Mouse (Mus musculus): ENCODE measurements at regions not wholly inside any gene's neighbourhood (a gene's known extent, or its start where the extent isn't known, plus 50 kb on each side); places are given as distances from the start of the nearest gene placed in this dataset.

DNA sequence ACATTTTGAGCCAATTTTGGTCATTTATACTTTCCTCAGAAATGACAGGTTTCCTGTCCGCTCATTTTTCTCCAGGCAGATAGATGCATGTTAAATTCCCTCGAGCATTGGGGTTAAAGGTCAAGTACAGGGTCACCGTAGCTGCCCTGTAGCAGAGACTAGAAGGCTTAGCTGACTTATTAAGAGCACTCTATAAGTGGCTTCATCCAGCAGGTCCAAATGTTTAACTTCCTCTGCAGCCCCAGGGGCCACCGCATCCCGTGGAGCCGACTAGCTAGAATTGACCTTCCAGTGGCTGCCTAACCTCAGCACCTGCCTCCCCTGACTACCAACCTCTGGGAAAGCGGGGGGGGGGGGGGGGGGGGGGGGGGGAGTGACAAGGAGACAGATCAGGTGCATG lies 114.7 kb downstream of the Rpl14 start:
- TF ChIP-seq CTCF (IDR thresholded peaks at IDR 0.05; ENCODE audit: low read depth, low read length) (no peak), POLR2A (IDR thresholded peaks at IDR 0.05; ENCODE audit: insufficient read depth, low read length) (no peak), EP300 (IDR thresholded peaks at IDR 0.05; ENCODE audit: insufficient read depth, low read depth, low read length) (peak; percentile 40; the same call in 1 of the 2 replicates)

Data from ES-Bruce4 (cell line).